Mouse (Mus musculus) erythroblast, embryonic 14.5 days (primary cell): ENCODE measurements around the gene Hspe1.

Experiments
- GATA1 ChIP-seq: IDR thresholded peaks from 2 replicates; pipeline ENCODE4 v1.6.1; 2012; ENCODE audit warnings: low read length, inconsistent platforms, mixed read lengths
- TAL1 ChIP-seq: IDR thresholded peaks from 3 replicates; pipeline ENCODE4 v1.6.1; 2012; ENCODE audit warnings: low read length, inconsistent platforms, mixed read lengths

- TF ChIP-seq GATA1 (no peak), TAL1 (no peak)
Observed at GRCm38 (mm10) chr1:55055322-55056115, 32.4 kb upstream of the Hspe1 start.
